Mouse (Mus musculus) MEL (cell line): ENCODE results near the gene Coq6. TPM values are rescaled to one million over a fixed set of nuclear protein-coding genes. Genes with fewer than 3 reads are reported as not detected.
A peak's percentile ranks its signal among the peaks of the same experiment; 100 is the strongest.

ENCODE experiments used
- DNase-seq: peaks from one replicate; pipeline ENCODE4 v3.0.0; 2011; ENCODE audit warnings: low read depth, low spot score
- H3K27ac ChIP-seq: 2 replicates; pipeline ENCODE4 v1.5.1; 2012; ENCODE audit warnings: low read depth, mild to moderate bottlenecking, control low read depth, low read length, moderate library complexity; ENCODE audit not compliant: control insufficient read depth
- H3K27me3 ChIP-seq, 2 experiments: fragments of 150-350 bp in 1 of 2; sonication (generic) in 1 of 2; 2 replicates each; pipeline ENCODE4 v1.6.1; 2012; ENCODE audit warnings: low read length in 2 of 2, mild to moderate bottlenecking in 2 of 2, improper control_type of control experiment in 1 of 2, moderate library complexity in 1 of 2; ENCODE audit not compliant: insufficient read depth in 2 of 2, control insufficient read depth in 1 of 2
- H3K36me3 ChIP-seq, 2 experiments: 2 replicates each; pipeline ENCODE4 v1.6.1; 2012 to 2014; ENCODE audit warnings: low read length in 2 of 2, improper control_type of control experiment in 1 of 2, inconsistent platforms in 1 of 2, mild to moderate bottlenecking in 1 of 2; ENCODE audit not compliant: insufficient read depth in 2 of 2, control insufficient read depth in 1 of 2
- H3K4me1 ChIP-seq, 2 experiments: fragments of 150-350 bp in 1 of 2; sonication (generic) in 1 of 2; 2 replicates each; pipeline ENCODE4 v1.6.1; 2012; ENCODE audit warnings: low read length in 2 of 2, improper control_type of control experiment in 1 of 2, mild to moderate bottlenecking in 1 of 2; ENCODE audit not compliant: insufficient read depth in 2 of 2, control insufficient read depth in 1 of 2
- H3K4me3 ChIP-seq, 2 experiments: fragments of 150-350 bp in 1 of 2; sonication (generic) in 1 of 2; 2 replicates each; pipeline ENCODE4 v1.5.1; 2012; ENCODE audit warnings: low read depth in 2 of 2, low read length in 2 of 2, mild to moderate bottlenecking in 2 of 2, moderate library complexity in 2 of 2, control low read depth in 1 of 2, improper control_type of control experiment in 1 of 2; ENCODE audit not compliant: control insufficient read depth in 1 of 2, insufficient read depth in 1 of 2
- H3K79me2 ChIP-seq: 2 replicates; pipeline ENCODE4 v1.6.1; 2012; ENCODE audit warnings: mild to moderate bottlenecking, low read length, moderate library complexity; ENCODE audit not compliant: control insufficient read depth, poor library complexity, insufficient read depth
- H3K9ac ChIP-seq: 2 replicates; pipeline ENCODE4 v1.6.1; 2012; ENCODE audit warnings: low read depth, mild to moderate bottlenecking, control low read depth, low read length, moderate library complexity; ENCODE audit not compliant: control insufficient read depth, poor library complexity, severe bottlenecking
- H3K9me3 ChIP-seq: fragments of 150-350 bp; sonication (generic); replicated peaks from 2 replicates; pipeline ENCODE4 v1.6.1; 2012; ENCODE audit warnings: mild to moderate bottlenecking, low read length, improper control_type of control experiment, moderate library complexity; ENCODE audit not compliant: insufficient read depth
- CHD1 ChIP-seq: IDR thresholded peaks from 2 replicates; pipeline ENCODE4 v1.6.1; 2012; ENCODE audit warnings: low read depth, mild to moderate bottlenecking, inconsistent platforms, low read length, improper control_type of control experiment
- E2F4 ChIP-seq: IDR thresholded peaks from 2 replicates; pipeline ENCODE4 v1.6.1; 2011; ENCODE audit warnings: low read depth, low read length, improper control_type of control experiment, borderline replicate concordance
- ELF1 ChIP-seq: IDR thresholded peaks from 2 replicates; pipeline ENCODE4 v1.6.1; 2014; ENCODE audit warnings: low read depth, mild to moderate bottlenecking, inconsistent platforms, low read length, improper control_type of control experiment, moderate library complexity
- EP300 ChIP-seq, 2 experiments: IDR thresholded peaks; 2 replicates each; pipeline ENCODE4 v1.6.1; 2011; ENCODE audit warnings: improper control_type of control experiment in 2 of 2, low read length in 2 of 2, low read depth in 1 of 2, mild to moderate bottlenecking in 1 of 2
- ETS1 ChIP-seq: IDR thresholded peaks from 2 replicates; pipeline ENCODE4 v1.6.1; 2012; ENCODE audit warnings: low read depth, mild to moderate bottlenecking, inconsistent platforms, low read length, improper control_type of control experiment, moderate library complexity
- GABPA ChIP-seq: IDR thresholded peaks from 2 replicates; pipeline ENCODE4 v1.6.1; 2012; ENCODE audit warnings: low read depth, mild to moderate bottlenecking, inconsistent platforms, low read length, improper control_type of control experiment, moderate library complexity
- GATA1 ChIP-seq: IDR thresholded peaks from 2 replicates; pipeline ENCODE4 v1.6.1; 2011; ENCODE audit warnings: low read depth, low read length, improper control_type of control experiment
- JUND ChIP-seq: IDR thresholded peaks from 2 replicates; pipeline ENCODE4 v1.6.1; 2011; ENCODE audit warnings: low read depth, mild to moderate bottlenecking, improper control_type of control experiment, low read length
- KAT2A ChIP-seq: conservative IDR thresholded peaks from 2 replicates; pipeline ENCODE4 v1.6.1; 2012; ENCODE audit warnings: low read depth, low read length, improper control_type of control experiment, inconsistent platforms
- MAFK ChIP-seq: IDR thresholded peaks from 2 replicates; pipeline ENCODE4 v1.6.1; 2011; ENCODE audit warnings: low read depth, mild to moderate bottlenecking, low read length, improper control_type of control experiment, borderline replicate concordance
- MAX ChIP-seq: IDR thresholded peaks from 2 replicates; pipeline ENCODE4 v1.6.1; 2011; ENCODE audit warnings: low read length, improper control_type of control experiment
- MEF2A ChIP-seq: IDR thresholded peaks from 2 replicates; pipeline ENCODE4 v1.6.1; 2014; ENCODE audit warnings: low read depth, mild to moderate bottlenecking, inconsistent platforms, low read length, improper control_type of control experiment; ENCODE audit not compliant: poor library complexity, insufficient replicate concordance, severe bottlenecking; ENCODE audit errors: extremely low read depth
- MXI1 ChIP-seq: IDR thresholded peaks from 2 replicates; pipeline ENCODE4 v1.6.1; 2011; ENCODE audit warnings: mild to moderate bottlenecking, low read depth, low read length, improper control_type of control experiment
- MYB ChIP-seq: IDR thresholded peaks from 2 replicates; pipeline ENCODE4 v1.6.1; 2011; ENCODE audit warnings: mild to moderate bottlenecking, low read depth, low read length, improper control_type of control experiment
- MYC ChIP-seq: IDR thresholded peaks from 2 replicates; pipeline ENCODE4 v1.6.1; 2011; ENCODE audit warnings: low read depth, mild to moderate bottlenecking, low read length, improper control_type of control experiment, moderate library complexity
- NELFE ChIP-seq: IDR thresholded peaks from 2 replicates; pipeline ENCODE4 v1.6.1; 2011; ENCODE audit warnings: low read depth, low read length, improper control_type of control experiment
- NRF1 ChIP-seq: IDR thresholded peaks from 2 replicates; pipeline ENCODE4 v1.6.1; 2014; ENCODE audit warnings: low read depth, mild to moderate bottlenecking, inconsistent platforms, low read length, improper control_type of control experiment, moderate library complexity; ENCODE audit not compliant: poor library complexity, insufficient read depth, severe bottlenecking
- POLR2A ChIP-seq, 2 experiments: IDR thresholded peaks; 2 replicates each; pipeline ENCODE4 v1.6.1; 2011 to 2012; ENCODE audit warnings: low read length in 2 of 2, mild to moderate bottlenecking in 2 of 2, control low read depth in 1 of 2, improper control_type of control experiment in 1 of 2, low read depth in 1 of 2, moderate library complexity in 1 of 2; ENCODE audit not compliant: control insufficient read depth in 1 of 2, insufficient read depth in 1 of 2, poor library complexity in 1 of 2
- POLR2AphosphoS2 ChIP-seq: IDR thresholded peaks from 2 replicates; pipeline ENCODE4 v1.6.1; 2011; ENCODE audit warnings: low read length, improper control_type of control experiment
- POLR2AphosphoS5 ChIP-seq: IDR thresholded peaks from 2 replicates; pipeline ENCODE4 v1.6.1; 2012; ENCODE audit warnings: low read depth, borderline replicate concordance, mild to moderate bottlenecking, inconsistent platforms, low read length, moderate library complexity, mixed read lengths
- RAD21 ChIP-seq: IDR thresholded peaks from 2 replicates; pipeline ENCODE4 v1.6.1; 2011; ENCODE audit warnings: mild to moderate bottlenecking, low read depth, low read length, improper control_type of control experiment
- RCOR1 ChIP-seq: IDR thresholded peaks from 2 replicates; pipeline ENCODE4 v1.6.1; 2012; ENCODE audit warnings: low read depth, mild to moderate bottlenecking, inconsistent platforms, low read length, improper control_type of control experiment
- SMC3 ChIP-seq: IDR thresholded peaks from 2 replicates; pipeline ENCODE4 v1.6.1; 2011; ENCODE audit warnings: low read depth, low read length, improper control_type of control experiment
- TCF12 ChIP-seq: IDR thresholded peaks from 2 replicates; pipeline ENCODE4 v1.6.1; 2014; ENCODE audit warnings: low read depth, mild to moderate bottlenecking, inconsistent platforms, low read length, improper control_type of control experiment, moderate library complexity
- UBTF ChIP-seq: IDR thresholded peaks from 2 replicates; pipeline ENCODE4 v1.6.1; 2012; ENCODE audit warnings: low read depth, mild to moderate bottlenecking, inconsistent platforms, low read length, improper control_type of control experiment, moderate library complexity, borderline replicate concordance; ENCODE audit not compliant: insufficient read depth
- USF1 ChIP-seq: IDR thresholded peaks from 2 replicates; pipeline ENCODE4 v1.6.1; 2014; ENCODE audit warnings: low read depth, mild to moderate bottlenecking, inconsistent platforms, low read length, improper control_type of control experiment, moderate library complexity
- ZKSCAN1 ChIP-seq: IDR thresholded peaks from 2 replicates; pipeline ENCODE4 v1.6.1; 2012; ENCODE audit warnings: low read depth, mild to moderate bottlenecking, inconsistent platforms, low read length, improper control_type of control experiment, moderate library complexity
- polyA plus RNA-seq, 2 experiments: library from polyadenylated mRNA; stranded (reverse) in 1 of 2; unstranded in 1 of 2; fragments of >175 nt in 1 of 2; fragments of >200 nt in 1 of 2; gene quantifications; 2 replicates each; pipeline versions ENCODE4 v1.2.1 to v1.2.4; 2012; ENCODE audit warnings: low replicate concordance in 2 of 2, low read depth in 1 of 2; ENCODE audit not compliant: insufficient read length in 2 of 2, insufficient read depth in 1 of 2, missing spikeins in 1 of 2
- total RNA-seq: library from RNA; depleted of rRNA; stranded (reverse); fragments of 300-350 nt; gene quantifications from 2 replicates; pipeline ENCODE4 v1.2.3, GENCODE M21; 2012

Gene Coq6
- total and polyA plus RNA-seq, 3 experiments: 35.2 to 47.1 TPM; not detected in 1

GRCm38 (mm10) chr12:84400068-84400467 lies 38.6 kb downstream of the Coq6 start:
- Histone ChIP-seq H3K4me1 (peaks cover 9 to 19% of the 10 kb centered on the region in 2 experiments), H3K27ac (no peak overlapping the region), H3K79me2 (no peaks in the 10 kb centered on the region), H3K27me3 (no peaks in the 10 kb centered on the region), H3K9me3 (no peaks in the 10 kb centered on the region), H3K4me3 (no peak overlapping the region), H3K36me3 (peaks cover 0 to 21% of the 10 kb centered on the region in 2 experiments; a peak in 3 of 4 replicates), H3K9ac (no peak overlapping the region)
- TF ChIP-seq MYC (no peak), USF1 (no peak), JUND (no peak), CHD1 (no peak), E2F4 (no peak), MEF2A (no peak), GABPA (no peak), MYB (no peak), SMC3 (no peak), MAFK (no peak), POLR2AphosphoS5 (no peak), RAD21 (no peak), KAT2A (no peak), ZKSCAN1 (no peak), ETS1 (no peak), POLR2AphosphoS2 (no peak), NELFE (no peak), ELF1 (no peak), UBTF (no peak), TCF12 (no peak)
- no peak for DNase-seq

GRCm38 (mm10) chr12:84400653-84401052 lies 39.2 kb downstream of the Coq6 start:
- Histone ChIP-seq H3K27me3 (no peaks in the 10 kb centered on the region), H3K9ac (no peak overlapping the region), H3K36me3 (peaks cover 0 to 26% of the 10 kb centered on the region in 2 experiments; a peak in 3 of 4 replicates), H3K9me3 (no peaks in the 10 kb centered on the region), H3K27ac (peak overlapping the region; percentile 39; the same call in 1 of the 2 replicates), H3K4me1 (peaks cover 9 to 19% of the 10 kb centered on the region in 2 experiments), H3K4me3 (no peak overlapping the region), H3K79me2 (no peaks in the 10 kb centered on the region)
- DNase-seq: peak; percentile 59
- TF ChIP-seq NRF1 (no peak), POLR2A (IDR thresholded peaks at IDR 0.05; ENCODE audit: control insufficient read depth in 1 of 2, insufficient read depth in 1 of 2, low read depth in 1 of 2, low read length in 2 of 2, poor library complexity in 1 of 2) (no peak), EP300 (IDR thresholded peaks at IDR 0.05; ENCODE audit: low read depth in 1 of 2, low read length in 2 of 2) (peak in 1 of 2 experiments; percentile 37; a peak in 1 of 4 replicates), USF1 (no peak), MAX (no peak), RCOR1 (no peak), GATA1 (0 out of 2 replicates have a peak, but pooled peaks have one; percentile 6), MEF2A (no peak), MYB (no peak), E2F4 (no peak), UBTF (no peak), GABPA (no peak), MXI1 (no peak), RAD21 (no peak)
